Mouse (Mus musculus) limb, embryonic 10.5 days (tissue): ENCODE results near the gene Arfgef2. TPM values are rescaled to one million over a fixed set of nuclear protein-coding genes. Genes with fewer than 3 reads are reported as not detected.

Experiments
- DNase-seq: peaks from one replicate; pipeline ENCODE4 v3.0.0-alpha.2; 2017; ENCODE audit warnings: low spot score
- H3K27ac ChIP-seq: fragments of 300-500 bp; sonication (generic); 2 replicates; pipeline ENCODE4 v1.5.1; 2016; ENCODE audit warnings: mild to moderate bottlenecking
- H3K27me3 ChIP-seq: fragments of 300-500 bp; sonication (generic); 2 replicates; pipeline ENCODE4 v1.6.1; 2016; ENCODE audit warnings: low read depth, mild to moderate bottlenecking; ENCODE audit not compliant: poor library complexity, severe bottlenecking
- H3K36me3 ChIP-seq: fragments of 300-500 bp; sonication (generic); 2 replicates; pipeline ENCODE4 v1.6.1; 2016; ENCODE audit warnings: mild to moderate bottlenecking, moderate library complexity
- H3K4me1 ChIP-seq: fragments of 300-500 bp; sonication (generic); 2 replicates; pipeline ENCODE4 v1.6.1; 2016
- H3K4me3 ChIP-seq: fragments of 300-500 bp; sonication (generic); 2 replicates; pipeline ENCODE4 v1.5.1; 2016; ENCODE audit warnings: mild to moderate bottlenecking, moderate library complexity
- H3K9me3 ChIP-seq: fragments of 300-500 bp; sonication (generic); replicated peaks from 2 replicates; pipeline ENCODE4 v1.6.1; 2016; ENCODE audit warnings: mild to moderate bottlenecking
- WGBS: fragments of 180-500 bp; shearing (Covaris S2); methylation state at CpG from one replicate; pipeline ENCODE4 v1.1.7; 2016; 5-methylcytosine and 5-hydroxymethylcytosine counted together
- polyA plus RNA-seq: library from polyadenylated mRNA; unstranded; fragments of >200 nt; fragmentation: Nextera tagmentation; extraction: Ambion mirVana; gene quantifications from 2 replicates; pipeline ENCODE4 v1.2.1, GENCODE M21; 2016

Arfgef2 gene
- polyA plus RNA-seq, 1 experiment from 2014 or later, result 5.2 TPM

- Histone ChIP-seq H3K9me3 (no peaks in the 10 kb centered on the region), H3K27ac (no peak overlapping the region), H3K4me1 (0 out of 2 replicates have a peak, but pooled peaks cover 2% of the 10 kb centered on the region), H3K4me3 (no peak overlapping the region), H3K36me3 (peaks cover 2% of the 10 kb centered on the region), H3K27me3 (no peaks in the 10 kb centered on the region)
- WGBS, result 70% methylated on average over 3 of the region's 3 CpGs
- no peak for DNase-seq
Measured at GRCm38 (mm10) chr2:166899746-166900145, 94.4 kb downstream of the Arfgef2 start.

- WGBS, result 88% methylated on average over 8 of the region's 8 CpGs
- H3K9me3 ChIP-seq, result no peaks in the 10 kb centered on the region
- H3K4me1 ChIP-seq, result 0 out of 2 replicates have a peak, but pooled peaks cover 3% of the 10 kb centered on the region
- no peak overlapping the region for H3K4me3 ChIP-seq
- H3K27ac ChIP-seq, result no peak overlapping the region
- H3K27me3 ChIP-seq, result no peaks in the 10 kb centered on the region
- no peaks in the 10 kb centered on the region; the same call in 1 of the 2 replicates for H3K36me3 ChIP-seq
- DNase-seq, result no peak
Measured at GRCm38 (mm10) chr2:166900792-166901505, 95.6 kb downstream of the Arfgef2 start.

DNA sequence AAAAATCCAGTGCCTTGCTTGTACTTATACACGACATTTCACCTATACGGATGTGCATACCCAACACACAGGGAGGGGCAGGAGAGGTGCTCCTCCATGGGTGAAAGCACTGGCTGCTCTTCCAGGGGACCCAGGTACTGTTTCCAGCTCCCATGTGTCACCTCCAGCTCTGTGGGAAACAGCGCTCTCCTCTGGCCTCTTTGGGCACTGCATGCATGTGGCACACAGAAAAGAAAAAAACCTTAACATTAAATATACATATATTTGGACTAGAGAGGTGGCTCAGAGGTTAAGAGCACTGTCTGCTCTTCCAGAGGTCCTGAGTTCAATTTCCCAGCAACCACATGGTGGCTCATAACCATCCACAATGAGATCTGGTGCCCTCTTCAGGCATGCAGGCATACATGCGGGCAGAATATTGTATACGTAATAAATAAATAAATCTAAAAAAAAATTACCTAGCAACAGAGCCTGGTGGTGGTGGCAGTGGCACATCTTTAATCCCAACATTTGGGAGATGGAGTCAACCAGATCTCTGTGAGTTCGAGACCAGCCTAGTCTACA lies 98.4 kb downstream of the Arfgef2 start:
- H3K27me3 ChIP-seq, result no peaks in the 10 kb centered on the region
- 94% methylated on average over 6 of the region's 6 CpGs for WGBS
- DNase-seq, result no peak
- H3K4me3 ChIP-seq, result no peak overlapping the region
- peaks cover 7% of the 10 kb centered on the region for H3K36me3 ChIP-seq
- peaks cover 14% of the 10 kb centered on the region for H3K4me1 ChIP-seq
- H3K9me3 ChIP-seq, result no peaks in the 10 kb centered on the region
- no peak overlapping the region for H3K27ac ChIP-seq

DNA sequence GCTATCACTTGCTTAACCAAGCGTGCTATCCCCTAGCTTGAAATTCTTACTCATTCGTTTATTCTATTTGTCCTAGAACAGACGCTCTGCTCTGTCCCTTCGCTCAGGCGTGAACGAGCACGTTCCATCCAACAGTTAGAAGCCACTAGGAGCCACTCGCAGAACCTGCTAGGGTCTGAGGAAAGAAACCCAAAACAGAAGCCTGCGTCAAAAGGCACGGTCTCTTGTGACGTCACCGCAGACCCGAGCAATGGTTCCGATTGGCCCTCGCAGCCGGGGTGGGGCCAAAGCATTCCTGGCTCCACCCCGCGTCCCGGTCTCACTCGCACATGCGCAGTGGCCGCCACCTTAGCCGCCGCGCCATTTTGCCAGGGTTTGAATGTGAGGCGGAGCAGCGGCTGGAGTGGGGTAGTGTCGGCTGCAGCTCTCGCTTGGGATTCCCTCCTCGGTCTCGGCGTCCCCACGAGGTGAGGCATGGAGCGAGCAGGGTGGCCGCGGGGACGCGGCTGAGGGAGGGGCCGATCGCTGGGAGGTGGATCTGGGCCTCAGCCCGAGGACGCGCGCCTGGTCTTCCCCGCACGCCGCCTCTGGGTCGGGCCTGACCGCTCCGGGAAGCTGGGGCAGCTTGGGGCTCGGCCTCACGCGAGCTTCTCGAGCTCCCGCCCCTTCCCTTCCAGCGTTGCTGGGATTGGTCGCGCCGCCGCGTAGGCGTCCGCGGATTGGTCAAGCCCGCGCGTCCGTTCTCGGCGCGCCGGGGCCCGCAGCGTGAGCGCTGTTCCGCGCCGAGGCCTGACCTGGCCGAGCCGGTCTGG lies 100.5 kb downstream of the Arfgef2 start, which contains the start of gene Cse1l:
Cse1l (plus strand) TSS at position 330 of the 812 bp plus-strand sequence.
- Histone ChIP-seq H3K27ac (peak within 1 kb of the TSS; percentile 99), H3K36me3 (peaks cover 27% of the 10 kb centered on the region), H3K4me3 (peak within 1 kb of the TSS; percentile 74), H3K4me1 (peaks cover 14% of the 10 kb centered on the region), H3K9me3 (no peaks in the 10 kb centered on the region), H3K27me3 (no peaks in the 10 kb centered on the region)
- under 1% methylated on average over 79 of the region's 80 CpGs for whole genome bisulfite sequencing
- DNase-seq, result peak; percentile 100

GRCm38 (mm10) chr2:166906523-166907182 lies 101.3 kb downstream of the Arfgef2 start:
- peak; percentile 43 for DNase-seq
- under 1% methylated on average over 28 of the region's 28 CpGs for whole genome bisulfite sequencing
- no peaks in the 10 kb centered on the region for H3K27me3 ChIP-seq

DNA sequence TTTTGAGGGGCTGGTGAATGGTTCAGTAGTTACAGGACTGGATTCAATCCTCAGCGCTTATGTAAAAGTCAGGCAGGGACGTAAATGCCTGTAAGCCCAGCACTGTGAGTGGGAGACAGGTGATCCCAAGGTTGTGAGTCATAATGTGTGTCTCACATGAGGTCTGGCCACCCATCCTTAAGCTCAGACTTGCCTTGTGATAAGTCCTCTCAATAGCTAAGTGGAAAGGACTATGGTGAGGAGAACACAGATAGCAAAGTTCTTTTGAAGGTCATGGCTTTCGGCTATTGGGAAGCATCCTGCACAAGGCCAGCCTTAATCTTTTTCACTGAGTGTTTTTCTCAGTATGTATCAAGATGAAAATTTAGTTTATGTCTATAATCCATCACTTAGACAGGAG lies 104.3 kb downstream of the Arfgef2 start:
- Histone ChIP-seq H3K4me1 (peaks cover 14% of the 10 kb centered on the region), H3K27ac (no peak overlapping the region), H3K4me3 (no peak overlapping the region), H3K36me3 (peaks cover 49% of the 10 kb centered on the region), H3K27me3 (no peaks in the 10 kb centered on the region), H3K9me3 (no peaks in the 10 kb centered on the region)
- DNase-seq, result no peak
- 96% methylated on average over 3 of the region's 3 CpGs for WGBS

More at GRCm38 (mm10) chr2:166906523-166907182, 101.3 kb downstream of the Arfgef2 start:
- Histone ChIP-seq H3K9me3 (no peaks in the 10 kb centered on the region), H3K27ac (peak overlapping the region; percentile 99), H3K4me1 (peaks cover 14% of the 10 kb centered on the region), H3K36me3 (peaks cover 33% of the 10 kb centered on the region), H3K4me3 (peak overlapping the region; percentile 74)

- WGBS, result 94% methylated on average over 8 of the region's 8 CpGs
- no peak overlapping the region for H3K4me3 ChIP-seq
Measured at GRCm38 (mm10) chr2:166910536-166910935, 105.1 kb downstream of the Arfgef2 start.

GRCm38 (mm10) chr2:166923971-166924370 lies 118.6 kb downstream of the Arfgef2 start:
- no peak for DNase-seq
- Histone ChIP-seq H3K27ac (no peak overlapping the region), H3K4me3 (no peak overlapping the region), H3K36me3 (peaks cover 98% of the 10 kb centered on the region), H3K27me3 (no peaks in the 10 kb centered on the region), H3K9me3 (no peaks in the 10 kb centered on the region), H3K4me1 (no peaks in the 10 kb centered on the region)
- WGBS, result 92% methylated on average over 2 of the region's 2 CpGs

More at GRCm38 (mm10) chr2:166910536-166910935, 105.1 kb downstream of the Arfgef2 start:
- no peak for DNase-seq
- H3K4me1 ChIP-seq, result peaks cover 11% of the 10 kb centered on the region
- no peak overlapping the region for H3K27ac ChIP-seq
- no peaks in the 10 kb centered on the region for H3K27me3 ChIP-seq
- H3K9me3 ChIP-seq, result no peaks in the 10 kb centered on the region
- peaks cover 57% of the 10 kb centered on the region for H3K36me3 ChIP-seq

- WGBS, result 94% methylated on average over 6 of the region's 6 CpGs
- no peak for DNase-seq
- H3K4me3 ChIP-seq, result no peak overlapping the region
- H3K27ac ChIP-seq, result no peak overlapping the region
- no peaks in the 10 kb centered on the region for H3K27me3 ChIP-seq
- H3K36me3 ChIP-seq, result peaks cover 97% of the 10 kb centered on the region
- H3K9me3 ChIP-seq, result no peaks in the 10 kb centered on the region
- no peaks in the 10 kb centered on the region for H3K4me1 ChIP-seq
Measured at GRCm38 (mm10) chr2:166933943-166934342, 128.6 kb downstream of the Arfgef2 start.

- Histone ChIP-seq H3K4me1 (no peaks in the 10 kb centered on the region), H3K27ac (no peak overlapping the region), H3K4me3 (no peak overlapping the region), H3K27me3 (no peaks in the 10 kb centered on the region), H3K9me3 (no peaks in the 10 kb centered on the region), H3K36me3 (peaks cover 97% of the 10 kb centered on the region)
- 87% methylated on average over 5 of the region's 5 CpGs for whole genome bisulfite sequencing
- no peak for DNase-seq
Measured at GRCm38 (mm10) chr2:166934416-166934815, 129.0 kb downstream of the Arfgef2 start.

GRCm38 (mm10) chr2:166935582-166935981 lies 130.2 kb downstream of the Arfgef2 start:
- no peaks in the 10 kb centered on the region for H3K27me3 ChIP-seq
- WGBS, result 93% methylated on average over 7 of the region's 7 CpGs

GRCm38 (mm10) chr2:166936166-166936565 lies 130.8 kb downstream of the Arfgef2 start:
- peaks cover 97% of the 10 kb centered on the region for H3K36me3 ChIP-seq
- WGBS, result 95% methylated on average over 2 of the region's 2 CpGs
- H3K4me1 ChIP-seq, result no peaks in the 10 kb centered on the region
- H3K4me3 ChIP-seq, result no peak overlapping the region
- DNase-seq, result no peak
- no peaks in the 10 kb centered on the region for H3K9me3 ChIP-seq
- H3K27me3 ChIP-seq, result no peaks in the 10 kb centered on the region
- no peak overlapping the region for H3K27ac ChIP-seq

More at GRCm38 (mm10) chr2:166935582-166935981, 130.2 kb downstream of the Arfgef2 start:
- no peak for DNase-seq
- no peaks in the 10 kb centered on the region for H3K4me1 ChIP-seq
- H3K9me3 ChIP-seq, result no peaks in the 10 kb centered on the region
- H3K4me3 ChIP-seq, result no peak overlapping the region
- peaks cover 97% of the 10 kb centered on the region for H3K36me3 ChIP-seq
- H3K27ac ChIP-seq, result no peak overlapping the region
